Mouse (Mus musculus) neural tube, embryonic 14.5 days (tissue): Measurements from ENCODE around the gene Pzp. TPM values are rescaled to one million over a fixed set of nuclear protein-coding genes. Genes with fewer than 3 reads are reported as not detected.

Experiments
- polyA plus RNA-seq: library from polyadenylated mRNA; unstranded; fragments of >200 nt; fragmentation: Nextera tagmentation; extraction: Ambion mirVana; gene quantifications from 2 replicates; pipeline ENCODE4 v1.2.1, GENCODE M21; 2014

The Pzp gene
- polyA plus RNA-seq, 1 experiment from 2014 or later, result 0.43 TPM

Other genes with a start within 250 kb of the Pzp start
- 0.24 and 0.57 TPM in 2 replicates for gene Tead4, start 225.9 kb downstream of the Pzp start, polyA plus RNA-seq
- gene Tulp3, start 170.9 kb downstream of the Pzp start, polyA plus RNA-seq, result 17.7 and 22.4 TPM in 2 replicates
- gene Rhno1, start 163.8 kb downstream of the Pzp start, polyA plus RNA-seq, result 76.0 and 82.6 TPM in 2 replicates
- 4.6 and 4.9 TPM in 2 replicates for gene Foxm1, start 163.8 kb downstream of the Pzp start, polyA plus RNA-seq
- gene Tex52, start 151.3 kb downstream of the Pzp start, polyA plus RNA-seq, result 0.19 and 0.66 TPM in 2 replicates
- gene Gm44596, start 151.2 kb downstream of the Pzp start, polyA plus RNA-seq, result not detected in 2 replicates
- 10.8 and 13.5 TPM in 2 replicates for gene Nrip2, start 127.4 kb downstream of the Pzp start, polyA plus RNA-seq
- gene Itfg2, start 101.8 kb downstream of the Pzp start, polyA plus RNA-seq, result 42.9 and 45.9 TPM in 2 replicates
- gene Fkbp4, start 88.0 kb downstream of the Pzp start, polyA plus RNA-seq, result 277 and 319 TPM in 2 replicates
- 3.7 and 4.5 TPM in 2 replicates for gene A2ml1, start 54.9 kb upstream of the Pzp start, polyA plus RNA-seq
- gene Klrb1a, start 96.8 kb upstream of the Pzp start, polyA plus RNA-seq, result not detected in 2 replicates
- gene Clec2h, start 135.7 kb upstream of the Pzp start, polyA plus RNA-seq, result not detected in 2 replicates
- gene Klrb1, start 196.3 kb upstream of the Pzp start, polyA plus RNA-seq, result 0.35 and 0.48 TPM in 2 replicates